Mouse (Mus musculus) liver, embryonic 11.5 days (tissue): Measurements from ENCODE around the gene Dnajc25. TPM values are rescaled to one million over a fixed set of nuclear protein-coding genes. Genes with fewer than 3 reads are reported as not detected.

Experiments used
- ATAC-seq: fragments of 200-750 bp; cut with Nextera tagmentation; replicated peaks from 2 replicates; pipeline ENCODE4 v1.8.0; 2017; ENCODE audit warnings: moderate number of reproducible peaks, mild to moderate bottlenecking, moderate TSS enrichment, moderate library complexity; ENCODE audit not compliant: low FRiP score
- DNase-seq: peaks from one replicate; pipeline ENCODE4 v3.0.0-alpha.2; 2017; ENCODE audit warnings: low spot score
- H3K27ac ChIP-seq: fragments of 300-500 bp; sonication (generic); 2 replicates; pipeline ENCODE4 v1.5.1; 2014; ENCODE audit warnings: mild to moderate bottlenecking, low read depth, low read length, control low read depth
- H3K27me3 ChIP-seq: fragments of 300-500 bp; sonication (generic); replicated peaks from 2 replicates; pipeline ENCODE4 v1.6.1; 2014; ENCODE audit warnings: low read length, mixed read lengths; ENCODE audit not compliant: control insufficient read depth, insufficient read depth
- H3K36me3 ChIP-seq: fragments of 300-500 bp; sonication (generic); 2 replicates; pipeline ENCODE4 v1.6.1; 2014; ENCODE audit warnings: mild to moderate bottlenecking, low read length, moderate library complexity, mixed read lengths; ENCODE audit not compliant: control insufficient read depth, insufficient read depth
- H3K4me1 ChIP-seq: fragments of 300-500 bp; sonication (generic); replicated peaks from 2 replicates; pipeline ENCODE4 v1.6.1; 2014; ENCODE audit warnings: low read length, mixed read lengths; ENCODE audit not compliant: control insufficient read depth, insufficient read depth
- H3K4me2 ChIP-seq: fragments of 300-500 bp; sonication (generic); 2 replicates; pipeline ENCODE4 v1.6.1; 2014; ENCODE audit warnings: mild to moderate bottlenecking, control low read depth, moderate library complexity
- H3K4me3 ChIP-seq: fragments of 300-500 bp; sonication (generic); 2 replicates; pipeline ENCODE4 v1.5.1; 2014; ENCODE audit warnings: low read depth, low read length, control low read depth
- H3K9ac ChIP-seq: fragments of 300-500 bp; sonication (generic); 2 replicates; pipeline ENCODE4 v1.6.1; 2014; ENCODE audit warnings: low read depth, low read length, control low read depth
- H3K9me3 ChIP-seq: fragments of 300-500 bp; sonication (generic); 2 replicates; pipeline ENCODE4 v1.6.1; 2016; ENCODE audit warnings: low read length, inconsistent platforms, mixed read lengths; ENCODE audit not compliant: control insufficient read depth
- WGBS: fragments of 180-500 bp; shearing (Covaris S2); extraction: QIAGEN DNeasy Blood & Tissue Kit; methylation state at CpG from one replicate; pipeline ENCODE4 v1.1.7; 2014; 5-methylcytosine and 5-hydroxymethylcytosine counted together
- polyA plus RNA-seq: library from polyadenylated mRNA; unstranded; fragments of >200 nt; fragmentation: Nextera tagmentation; extraction: Ambion mirVana; gene quantifications from 2 replicates; pipeline ENCODE4 v1.2.1, GENCODE M21; 2014

The Dnajc25 gene
- polyA plus RNA-seq, 1 experiment from 2014 or later = 11.1 TPM

- Histone ChIP-seq H3K9me3 (no peaks in the 10 kb centered on the region), H3K36me3 (no peaks in the 10 kb centered on the region), H3K4me2 (no peak overlapping the region), H3K4me1 (peaks cover 45% of the 10 kb centered on the region), H3K4me3 (no peak overlapping the region), H3K27me3 (no peaks in the 10 kb centered on the region), H3K9ac (no peak overlapping the region), H3K27ac (no peak overlapping the region)
- no peak for ATAC-seq
- DNase-seq = no peak
- 44% methylated on average over 4 of the region's 4 CpGs for WGBS
Measured at GRCm38 (mm10) chr4:59009696-59010095, 14.8 kb downstream of the Dnajc25 start.

GRCm38 (mm10) chr4:59011446-59011845, 16.6 kb downstream of the Dnajc25 start:
- H3K27me3 ChIP-seq = no peaks in the 10 kb centered on the region
- H3K9ac ChIP-seq = no peak overlapping the region
- H3K4me3 ChIP-seq = no peak overlapping the region
- ATAC-seq (0 out of 2 replicates have a peak, but pooled peaks have one; percentile 41), DNase-seq (no peak)
- 60% methylated on average over 3 of the region's 3 CpGs for WGBS
- no peaks in the 10 kb centered on the region for H3K9me3 ChIP-seq
- no peaks in the 10 kb centered on the region for H3K36me3 ChIP-seq
- H3K27ac ChIP-seq = peak overlapping the region; percentile 49; the same call in 1 of the 2 replicates
- no peak overlapping the region for H3K4me2 ChIP-seq
- H3K4me1 ChIP-seq = peaks cover 31% of the 10 kb centered on the region

GRCm38 (mm10) chr4:59015181-59015580, 20.3 kb downstream of the Dnajc25 start:
- WGBS = 90% methylated on average over 3 of the region's 3 CpGs
- no peak overlapping the region for H3K4me3 ChIP-seq
- peaks cover 11% of the 10 kb centered on the region for H3K4me1 ChIP-seq
- no peak overlapping the region for H3K9ac ChIP-seq
- H3K9me3 ChIP-seq = no peaks in the 10 kb centered on the region
- peaks cover 2% of the 10 kb centered on the region; the same call in 1 of the 2 replicates for H3K36me3 ChIP-seq
- no peak overlapping the region for H3K4me2 ChIP-seq
- ATAC-seq = no peak
- DNase-seq = no peak
- no peaks in the 10 kb centered on the region for H3K27me3 ChIP-seq
- no peak overlapping the region for H3K27ac ChIP-seq

GRCm38 (mm10) chr4:59016922-59017321, 22.1 kb downstream of the Dnajc25 start:
- H3K27me3 ChIP-seq = no peaks in the 10 kb centered on the region
- DNase-seq = no peak
- H3K4me3 ChIP-seq = no peak overlapping the region
- H3K4me1 ChIP-seq = 0 out of 2 replicates have a peak, but pooled peaks cover 4% of the 10 kb centered on the region
- H3K9ac ChIP-seq = no peak overlapping the region
- no peak overlapping the region for H3K27ac ChIP-seq
- no peaks in the 10 kb centered on the region for H3K9me3 ChIP-seq
- H3K36me3 ChIP-seq = peaks cover 4% of the 10 kb centered on the region; the same call in 1 of the 2 replicates
- WGBS = 76% methylated on average over 2 of the region's 2 CpGs
- ATAC-seq = no peak
- no peak overlapping the region for H3K4me2 ChIP-seq

DNA sequence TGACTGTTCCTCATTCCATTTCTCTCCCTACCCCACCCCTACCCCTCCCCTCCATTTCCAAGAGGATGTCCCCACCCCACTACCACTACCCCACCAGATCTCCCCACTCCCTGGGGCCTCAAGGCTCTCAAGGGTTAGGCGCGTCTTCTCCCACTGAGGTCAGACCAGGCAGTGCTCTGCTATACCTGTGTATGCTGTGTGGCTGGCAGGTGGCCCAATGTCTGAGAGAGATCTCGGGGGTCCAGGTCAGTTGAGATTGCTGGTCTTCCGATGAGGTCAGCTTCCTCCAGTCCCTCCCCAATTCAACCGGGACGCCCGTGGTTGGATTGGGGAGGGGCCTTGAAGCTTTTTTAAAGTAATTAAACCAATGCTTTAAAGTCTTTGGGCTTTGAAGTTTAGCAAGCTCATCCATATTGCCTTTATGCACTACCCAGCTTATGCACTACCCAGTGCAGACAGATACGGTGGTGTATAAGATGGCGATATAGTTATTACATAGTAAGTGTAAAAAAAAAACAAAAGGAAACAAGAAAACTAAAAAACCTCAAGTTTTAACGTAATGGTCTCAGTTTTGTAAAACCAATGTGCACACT, 39.6 kb downstream of the Dnajc25 start:
- H3K27ac ChIP-seq = no peak overlapping the region
- no peak for DNase-seq
- WGBS = 79% methylated on average over 10 of the region's 10 CpGs
- peak overlapping the region; percentile 73 for H3K4me3 ChIP-seq
- H3K4me1 ChIP-seq = peaks cover 8% of the 10 kb centered on the region; the same call in 1 of the 2 replicates
- H3K9ac ChIP-seq = no peak overlapping the region
- no peak for ATAC-seq
- no peaks in the 10 kb centered on the region for H3K27me3 ChIP-seq
- H3K9me3 ChIP-seq = 0 out of 2 replicates have a peak, but pooled peaks cover 2% of the 10 kb centered on the region
- H3K36me3 ChIP-seq = no peaks in the 10 kb centered on the region
- H3K4me2 ChIP-seq = peak overlapping the region; percentile 80

DNA sequence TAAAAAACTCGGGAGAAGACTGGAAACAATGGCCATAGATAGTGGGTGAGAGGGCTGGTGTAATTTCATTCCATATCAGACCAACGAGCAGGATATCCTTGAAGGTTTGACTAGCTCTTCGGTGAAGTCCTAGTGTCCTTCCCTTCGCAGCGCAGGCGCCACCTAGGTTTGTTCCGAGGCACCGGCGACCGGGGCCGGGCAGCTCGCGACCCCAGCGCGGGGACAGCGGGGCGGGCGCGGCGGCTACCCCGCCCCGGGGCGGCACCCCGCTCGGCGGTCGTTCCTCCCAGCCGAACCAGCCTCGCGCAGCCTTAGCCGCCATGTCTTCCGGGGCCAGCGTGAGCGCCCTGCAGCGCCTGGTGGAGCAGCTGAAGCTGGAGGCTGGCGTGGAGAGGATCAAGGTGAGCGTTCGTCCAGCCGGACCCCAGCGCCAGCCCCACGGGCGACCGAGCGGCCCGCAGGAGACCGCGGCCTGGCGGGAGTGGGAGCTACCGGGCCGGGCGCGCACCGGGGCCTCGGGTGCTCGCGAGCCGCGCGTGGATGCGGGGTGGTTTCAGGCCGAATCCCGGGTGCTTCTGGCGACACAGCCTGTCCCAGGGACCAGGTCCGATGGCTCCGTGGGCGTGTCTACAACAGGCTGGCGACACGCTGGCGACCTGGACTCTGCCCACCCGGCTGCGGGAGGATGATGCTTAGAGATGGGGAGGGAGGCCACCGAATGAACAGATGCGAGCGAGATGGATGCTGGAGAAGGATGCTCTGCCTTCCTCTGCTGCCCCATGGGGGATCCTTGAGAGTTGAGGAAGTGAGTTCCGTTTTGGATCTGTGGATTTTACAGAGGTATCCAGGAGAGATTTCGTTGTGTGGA, 40.3 kb downstream of the Dnajc25 start, which contains the start of gene Gng10:
Gene Gng10 (plus strand): TSS at position 171 of the 868 bp plus-strand sequence.
- peak within 1 kb of the TSS; percentile 80 for H3K4me2 ChIP-seq
- H3K36me3 ChIP-seq = no peaks in the 10 kb centered on the region
- 10% methylated on average over 76 of the region's 76 CpGs for WGBS
- peak within 1 kb of the TSS; percentile 77 for H3K9ac ChIP-seq
- H3K4me3 ChIP-seq = peak within 1 kb of the TSS; percentile 73
- H3K9me3 ChIP-seq = 0 out of 2 replicates have a peak, but pooled peaks cover 2% of the 10 kb centered on the region
- ATAC-seq (peak; percentile 90), DNase-seq (peak; percentile 78)
- H3K27ac ChIP-seq = peak within 1 kb of the TSS; percentile 34; the same call in 1 of the 2 replicates
- H3K4me1 ChIP-seq = peaks cover 8% of the 10 kb centered on the region; the same call in 1 of the 2 replicates
- no peaks in the 10 kb centered on the region for H3K27me3 ChIP-seq

DNA sequence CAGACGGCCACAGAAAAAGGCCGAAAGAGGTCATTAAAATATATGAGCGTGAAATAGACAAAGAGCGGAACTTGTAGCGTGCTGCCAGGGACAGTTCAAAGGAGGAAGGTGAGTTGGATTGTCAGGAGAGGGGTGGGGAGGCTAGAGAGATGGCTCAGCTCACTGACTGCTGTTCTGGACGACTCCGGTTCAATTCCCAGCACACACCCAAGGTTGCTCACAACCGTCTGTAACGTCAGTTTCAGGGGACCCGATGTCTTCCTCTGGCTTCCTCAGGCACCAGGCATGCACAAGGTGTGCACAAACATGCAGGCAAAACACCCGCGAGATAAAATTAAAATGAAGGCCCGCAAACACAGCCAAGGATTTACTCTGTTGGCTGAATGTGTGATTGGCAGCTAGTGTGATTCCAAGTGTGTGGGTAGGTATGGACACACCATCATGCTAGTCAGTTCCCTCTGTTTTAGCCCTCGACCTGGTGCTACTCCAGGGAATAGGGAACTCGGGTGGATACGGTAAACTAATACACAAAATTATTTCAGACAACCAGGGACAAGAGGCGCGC, 41.0 kb downstream of the Dnajc25 start:
- Histone ChIP-seq H3K36me3 (no peaks in the 10 kb centered on the region), H3K27ac (no peak overlapping the region), H3K27me3 (no peaks in the 10 kb centered on the region), H3K9me3 (0 out of 2 replicates have a peak, but pooled peaks cover 2% of the 10 kb centered on the region), H3K4me2 (peak overlapping the region; percentile 80), H3K4me3 (peak overlapping the region; percentile 73), H3K4me1 (peaks cover 8% of the 10 kb centered on the region; the same call in 1 of the 2 replicates), H3K9ac (peak overlapping the region; percentile 77; the same call in 1 of the 2 replicates)
- ATAC-seq (no peak), DNase-seq (peak; percentile 36)
- 62% methylated on average over 18 of the region's 18 CpGs for WGBS

DNA sequence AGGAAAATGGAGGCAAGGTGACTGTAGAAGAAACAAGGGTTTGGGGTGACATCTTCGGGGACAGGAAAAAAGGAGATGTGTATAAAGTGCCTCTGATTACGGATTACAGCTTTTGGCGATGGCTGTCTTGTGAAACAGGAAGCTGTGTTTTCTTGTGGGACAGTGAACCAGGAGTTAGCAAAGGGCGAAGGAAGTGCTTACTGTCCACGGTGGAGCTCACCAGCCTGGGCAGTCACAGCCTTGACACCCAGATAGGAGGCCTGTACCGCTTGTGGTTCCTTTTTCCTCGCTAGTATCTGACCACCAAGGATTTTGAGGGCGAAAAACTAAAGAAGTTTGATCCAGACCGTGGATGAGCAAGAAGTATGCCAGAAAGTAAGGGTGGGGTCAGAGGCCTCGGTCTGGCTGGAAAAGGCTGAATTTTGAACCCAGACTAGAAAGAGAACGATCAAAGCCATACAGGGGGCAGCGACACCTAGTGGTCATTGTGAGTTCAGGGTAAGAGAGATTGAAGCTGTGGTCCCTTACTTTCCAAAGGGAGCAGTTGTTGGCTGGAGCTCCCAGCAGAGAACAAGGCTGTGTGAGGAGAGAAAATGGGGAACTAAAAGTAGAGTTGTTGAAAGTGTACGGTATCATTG, 41.7 kb downstream of the Dnajc25 start:
- Histone ChIP-seq H3K4me2 (peak overlapping the region; percentile 34; the same call in 1 of the 2 replicates), H3K4me3 (peak overlapping the region; percentile 18; the same call in 1 of the 2 replicates), H3K9ac (no peak overlapping the region), H3K9me3 (0 out of 2 replicates have a peak, but pooled peaks cover 2% of the 10 kb centered on the region), H3K36me3 (no peaks in the 10 kb centered on the region), H3K4me1 (peaks cover 8% of the 10 kb centered on the region; the same call in 1 of the 2 replicates), H3K27ac (no peak overlapping the region), H3K27me3 (no peaks in the 10 kb centered on the region)
- ATAC-seq = peak; percentile 47
- 29% methylated on average over 13 of the region's 13 CpGs for WGBS
- peak; percentile 75 for DNase-seq
